Mouse (Mus musculus): ENCODE results near the gene Adamts8. TPM values are rescaled to one million over a fixed set of nuclear protein-coding genes. Genes with fewer than 3 reads are reported as not detected.

The Adamts8 gene
- polyA plus RNA-seq, 1 experiment from 2014 or later, result 0.52 TPM

DNA sequence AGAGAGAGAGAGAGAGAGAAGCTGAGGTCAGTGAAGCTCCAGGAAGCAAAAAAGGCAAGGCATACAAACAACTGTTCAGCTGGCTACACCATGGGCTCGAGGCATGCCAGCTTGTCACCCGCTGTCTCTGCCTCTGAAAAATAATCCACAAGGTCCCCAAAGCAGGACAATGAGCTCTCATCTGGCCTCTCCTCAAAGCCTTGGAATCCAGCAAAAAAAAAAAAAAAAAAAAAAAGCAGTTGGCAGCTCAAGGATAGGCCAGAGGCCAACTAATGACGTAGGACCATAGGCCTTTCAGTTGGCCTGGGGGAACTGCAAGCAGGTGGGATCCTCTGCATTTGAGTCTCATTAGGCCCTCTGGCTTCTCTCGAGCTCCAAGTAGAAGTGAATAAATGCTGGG lies 7.6 kb downstream of the Adamts8 start:
- DNase-seq (ENCODE audit: low spot score) (no peak), ATAC-seq (ENCODE audit: insufficient number of reproducible peaks, low FRiP score, low TSS enrichment, low read depth) (no peak)
- Histone ChIP-seq H3K4me2 (ENCODE audit: low read depth, severe bottlenecking) (no peak overlapping the region), H3K36me3 (ENCODE audit: control insufficient read depth, insufficient read depth, low read length) (no peaks in the 10 kb centered on the region), H3K4me1 (ENCODE audit: control insufficient read depth, insufficient read depth, low read length) (no peaks in the 10 kb centered on the region), H3K4me3 (ENCODE audit: low read depth, low read length) (no peak overlapping the region), H3K27me3 (ENCODE audit: control insufficient read depth, insufficient read depth, low read length) (peaks cover 7% of the 10 kb centered on the region; the same call in 1 of the 2 replicates), H3K9me3 (ENCODE audit: control insufficient read depth, low read length) (no peaks in the 10 kb centered on the region), H3K9ac (ENCODE audit: low read length) (no peak overlapping the region), H3K27ac (replicated peaks; ENCODE audit: low read depth, low read length) (no peak overlapping the region)
- WGBS, result 88% methylated on average over 4 of the region's 4 CpGs

DNA sequence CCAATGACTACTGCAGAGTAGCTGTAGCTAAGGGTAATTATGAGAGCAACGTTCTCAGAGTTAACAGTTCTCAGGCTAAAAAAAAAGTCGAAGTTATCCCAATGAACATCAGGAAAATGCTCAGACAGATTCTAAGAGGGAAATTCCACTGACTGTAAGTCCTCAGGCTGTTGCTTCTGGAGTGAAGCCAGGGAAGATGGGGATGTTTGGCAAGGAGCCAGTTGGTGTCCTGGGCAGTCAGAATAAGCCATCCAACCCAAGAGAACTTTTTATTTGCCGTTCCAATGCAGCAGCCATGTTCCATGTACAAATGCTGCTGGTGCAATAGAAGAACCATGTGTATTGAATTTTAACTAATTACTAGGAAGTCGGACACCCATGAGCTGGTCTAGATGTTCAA lies 8.2 kb downstream of the Adamts8 start:
- WGBS, result 88% methylated on average over 4 of the region's 4 CpGs
- ATAC-seq (ENCODE audit: insufficient number of reproducible peaks, low FRiP score, low TSS enrichment, low read depth) (no peak), DNase-seq (ENCODE audit: low spot score) (no peak)

GRCm38 (mm10) chr9:30951461-30951860 lies 9.1 kb downstream of the Adamts8 start:
- 87% methylated on average over 5 of the region's 5 CpGs for WGBS
- no peak for DNase-seq (ENCODE audit: low spot score)

More for the DNA sequence above, 8.2 kb downstream of the Adamts8 start:
- H3K27ac ChIP-seq (replicated peaks; ENCODE audit: low read depth, low read length), result no peak overlapping the region
- no peak overlapping the region for H3K4me3 ChIP-seq (ENCODE audit: low read depth, low read length)
- H3K27me3 ChIP-seq (ENCODE audit: control insufficient read depth, insufficient read depth, low read length), result 0 out of 2 replicates have a peak, but pooled peaks cover 2% of the 10 kb centered on the region
- H3K9me3 ChIP-seq (ENCODE audit: control insufficient read depth, low read length), result no peaks in the 10 kb centered on the region
- no peaks in the 10 kb centered on the region for H3K4me1 ChIP-seq (ENCODE audit: control insufficient read depth, insufficient read depth, low read length)
- H3K9ac ChIP-seq (ENCODE audit: low read length), result no peak overlapping the region
- H3K4me2 ChIP-seq (ENCODE audit: low read depth, severe bottlenecking), result no peak overlapping the region
- H3K36me3 ChIP-seq (ENCODE audit: control insufficient read depth, insufficient read depth, low read length), result no peaks in the 10 kb centered on the region

GRCm38 (mm10) chr9:30953287-30953686 lies 10.9 kb downstream of the Adamts8 start:
- no peak for ATAC-seq (ENCODE audit: insufficient number of reproducible peaks, low FRiP score, low TSS enrichment, low read depth)
- WGBS, result 52% methylated on average over 8 of the region's 8 CpGs
- Histone ChIP-seq H3K36me3 (ENCODE audit: control insufficient read depth, insufficient read depth, low read length) (no peaks in the 10 kb centered on the region), H3K4me3 (ENCODE audit: low read depth, low read length) (no peak overlapping the region), H3K9ac (ENCODE audit: low read length) (no peak overlapping the region), H3K4me2 (ENCODE audit: low read depth, severe bottlenecking) (no peak overlapping the region), H3K4me1 (ENCODE audit: control insufficient read depth, insufficient read depth, low read length) (no peaks in the 10 kb centered on the region), H3K27me3 (ENCODE audit: control insufficient read depth, insufficient read depth, low read length) (no peaks in the 10 kb centered on the region), H3K9me3 (ENCODE audit: control insufficient read depth, low read length) (no peaks in the 10 kb centered on the region), H3K27ac (replicated peaks; ENCODE audit: low read depth, low read length) (no peak overlapping the region)
- DNase-seq (ENCODE audit: low spot score), result peak; percentile 41

More at GRCm38 (mm10) chr9:30951461-30951860, 9.1 kb downstream of the Adamts8 start:
- no peaks in the 10 kb centered on the region for H3K36me3 ChIP-seq (ENCODE audit: control insufficient read depth, insufficient read depth, low read length)
- no peaks in the 10 kb centered on the region for H3K9me3 ChIP-seq (ENCODE audit: control insufficient read depth, low read length)
- H3K9ac ChIP-seq (ENCODE audit: low read length), result no peak overlapping the region
- no peak overlapping the region for H3K4me3 ChIP-seq (ENCODE audit: low read depth, low read length)
- no peaks in the 10 kb centered on the region for H3K27me3 ChIP-seq (ENCODE audit: control insufficient read depth, insufficient read depth, low read length)
- H3K27ac ChIP-seq (replicated peaks; ENCODE audit: low read depth, low read length), result no peak overlapping the region
- H3K4me1 ChIP-seq (ENCODE audit: control insufficient read depth, insufficient read depth, low read length), result no peaks in the 10 kb centered on the region
- no peak for ATAC-seq (ENCODE audit: insufficient number of reproducible peaks, low FRiP score, low TSS enrichment, low read depth)
- H3K4me2 ChIP-seq (ENCODE audit: low read depth, severe bottlenecking), result no peak overlapping the region

- ATAC-seq (ENCODE audit: insufficient number of reproducible peaks, low FRiP score, low TSS enrichment, low read depth) (no peak), DNase-seq (ENCODE audit: low spot score) (no peak)
- no peaks in the 10 kb centered on the region for H3K27me3 ChIP-seq (ENCODE audit: control insufficient read depth, insufficient read depth, low read length)
- H3K36me3 ChIP-seq (ENCODE audit: control insufficient read depth, insufficient read depth, low read length), result no peaks in the 10 kb centered on the region
- H3K4me3 ChIP-seq (ENCODE audit: low read depth, low read length), result no peak overlapping the region
- no peak overlapping the region for H3K27ac ChIP-seq (replicated peaks; ENCODE audit: low read depth, low read length)
- H3K9me3 ChIP-seq (ENCODE audit: control insufficient read depth, low read length), result no peaks in the 10 kb centered on the region
- H3K4me2 ChIP-seq (ENCODE audit: low read depth, severe bottlenecking), result no peak overlapping the region
- no peak overlapping the region for H3K9ac ChIP-seq (ENCODE audit: low read length)
- no peaks in the 10 kb centered on the region for H3K4me1 ChIP-seq (ENCODE audit: control insufficient read depth, insufficient read depth, low read length)
- 88% methylated on average over 9 of the region's 9 CpGs for WGBS
Measured at GRCm38 (mm10) chr9:30955246-30955645, 12.9 kb downstream of the Adamts8 start.

DNA sequence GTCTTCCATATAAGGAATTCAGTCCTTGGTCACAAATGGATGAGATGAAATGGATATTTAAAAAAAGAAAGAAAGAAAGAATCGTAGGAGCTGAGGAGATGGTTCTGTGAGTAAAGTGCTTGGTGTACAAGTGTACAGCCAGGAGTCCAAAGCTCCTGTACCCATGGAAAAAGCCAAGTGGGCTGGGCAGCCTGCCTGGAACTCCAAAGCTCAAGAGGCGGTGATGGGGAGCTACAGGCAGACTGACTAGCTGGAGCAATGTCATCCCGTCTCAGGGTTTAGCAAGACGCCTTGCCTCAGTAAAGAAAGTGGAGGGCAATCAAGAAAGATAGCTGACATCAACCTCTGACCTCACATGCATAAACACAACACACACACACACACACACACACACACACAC lies 21.4 kb downstream of the Adamts8 start:
- Histone ChIP-seq H3K27me3 (ENCODE audit: control insufficient read depth, insufficient read depth, low read length) (no peaks in the 10 kb centered on the region), H3K9ac (ENCODE audit: low read length) (no peak overlapping the region), H3K4me2 (ENCODE audit: low read depth, severe bottlenecking) (no peak overlapping the region), H3K27ac (replicated peaks; ENCODE audit: low read depth, low read length) (no peak overlapping the region), H3K4me1 (ENCODE audit: control insufficient read depth, insufficient read depth, low read length) (no peaks in the 10 kb centered on the region), H3K36me3 (ENCODE audit: control insufficient read depth, insufficient read depth, low read length) (no peaks in the 10 kb centered on the region), H3K4me3 (ENCODE audit: low read depth, low read length) (no peak overlapping the region), H3K9me3 (ENCODE audit: control insufficient read depth, low read length) (no peaks in the 10 kb centered on the region)
- WGBS, result 87% methylated on average over 4 of the region's 4 CpGs
- DNase-seq (ENCODE audit: low spot score), result no peak
- no peak for ATAC-seq (ENCODE audit: insufficient number of reproducible peaks, low FRiP score, low TSS enrichment, low read depth)

DNA sequence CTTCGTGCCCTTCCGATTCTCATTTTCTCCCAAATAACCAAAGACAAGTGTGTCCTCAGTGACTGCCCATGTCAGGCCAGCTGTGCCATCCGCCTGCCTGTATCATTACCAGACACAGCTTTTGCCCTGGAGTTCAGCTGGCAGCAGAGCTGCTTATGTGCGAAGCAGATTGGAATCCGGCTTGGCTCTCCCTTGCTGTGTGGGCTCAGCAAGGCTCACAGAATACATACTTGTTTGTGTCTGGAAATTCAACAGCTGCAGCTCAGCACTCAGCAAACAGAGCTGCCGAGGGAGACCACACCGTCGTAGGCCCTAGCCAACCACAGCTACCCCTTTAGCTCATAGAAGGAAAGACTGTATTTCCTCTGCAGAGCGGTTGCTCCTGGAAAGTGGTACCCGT lies 22.3 kb downstream of the Adamts8 start:
- H3K27ac ChIP-seq (replicated peaks; ENCODE audit: low read depth, low read length), result no peak overlapping the region

DNA sequence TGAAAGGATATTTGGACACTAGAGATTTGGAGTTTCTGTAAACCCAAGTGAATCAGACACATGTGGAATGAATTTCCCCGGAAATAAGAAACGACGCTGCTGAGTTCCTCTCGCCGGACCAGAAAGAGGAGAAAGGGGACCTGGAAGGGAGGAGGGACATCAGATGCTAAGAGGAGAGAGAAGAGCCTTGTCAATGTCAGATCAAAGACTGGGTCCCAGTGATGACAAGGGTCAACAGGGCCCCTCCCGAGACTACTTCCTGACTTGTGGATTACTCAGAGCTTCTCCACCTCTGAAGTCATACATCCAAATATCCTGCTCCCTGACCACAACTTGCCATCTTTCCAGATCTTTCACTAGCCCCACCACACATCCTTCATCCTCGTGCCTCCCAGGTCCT lies 24.5 kb downstream of the Adamts8 start:
- Histone ChIP-seq H3K4me1 (ENCODE audit: control insufficient read depth, insufficient read depth, low read length) (no peaks in the 10 kb centered on the region), H3K9me3 (ENCODE audit: control insufficient read depth, low read length) (no peaks in the 10 kb centered on the region), H3K4me2 (ENCODE audit: low read depth, severe bottlenecking) (no peak overlapping the region), H3K27me3 (ENCODE audit: control insufficient read depth, insufficient read depth, low read length) (no peaks in the 10 kb centered on the region), H3K36me3 (ENCODE audit: control insufficient read depth, insufficient read depth, low read length) (no peaks in the 10 kb centered on the region), H3K4me3 (ENCODE audit: low read depth, low read length) (no peak overlapping the region), H3K27ac (replicated peaks; ENCODE audit: low read depth, low read length) (no peak overlapping the region), H3K9ac (ENCODE audit: low read length) (no peak overlapping the region)
- ATAC-seq (ENCODE audit: insufficient number of reproducible peaks, low FRiP score, low TSS enrichment, low read depth) (no peak), DNase-seq (ENCODE audit: low spot score) (no peak)
- 12% methylated on average over 7 of the region's 7 CpGs for WGBS

More for the DNA sequence above, 22.3 kb downstream of the Adamts8 start:
- Histone ChIP-seq H3K4me3 (ENCODE audit: low read depth, low read length) (no peak overlapping the region), H3K36me3 (ENCODE audit: control insufficient read depth, insufficient read depth, low read length) (no peaks in the 10 kb centered on the region), H3K9me3 (ENCODE audit: control insufficient read depth, low read length) (no peaks in the 10 kb centered on the region), H3K27me3 (ENCODE audit: control insufficient read depth, insufficient read depth, low read length) (no peaks in the 10 kb centered on the region), H3K4me1 (ENCODE audit: control insufficient read depth, insufficient read depth, low read length) (no peaks in the 10 kb centered on the region), H3K9ac (ENCODE audit: low read length) (no peak overlapping the region), H3K4me2 (ENCODE audit: low read depth, severe bottlenecking) (no peak overlapping the region)
- DNase-seq (ENCODE audit: low spot score), result no peak
- ATAC-seq (ENCODE audit: insufficient number of reproducible peaks, low FRiP score, low TSS enrichment, low read depth), result no peak
- 71% methylated on average over 10 of the region's 10 CpGs for WGBS

- Histone ChIP-seq H3K4me3 (ENCODE audit: low read depth, low read length) (no peak overlapping the region), H3K9ac (ENCODE audit: low read length) (no peak overlapping the region), H3K27ac (replicated peaks; ENCODE audit: low read depth, low read length) (no peak overlapping the region), H3K9me3 (ENCODE audit: control insufficient read depth, low read length) (no peaks in the 10 kb centered on the region), H3K4me1 (ENCODE audit: control insufficient read depth, insufficient read depth, low read length) (no peaks in the 10 kb centered on the region), H3K4me2 (ENCODE audit: low read depth, severe bottlenecking) (no peak overlapping the region), H3K27me3 (ENCODE audit: control insufficient read depth, insufficient read depth, low read length) (no peaks in the 10 kb centered on the region), H3K36me3 (ENCODE audit: control insufficient read depth, insufficient read depth, low read length) (no peaks in the 10 kb centered on the region)
- WGBS, result 89% methylated on average over 6 of the region's 6 CpGs
- ATAC-seq (ENCODE audit: insufficient number of reproducible peaks, low FRiP score, low TSS enrichment, low read depth) (no peak), DNase-seq (ENCODE audit: low spot score) (no peak)
Measured at GRCm38 (mm10) chr9:30968130-30968529, 25.8 kb downstream of the Adamts8 start.
